Mouse (Mus musculus): ENCODE results near the gene Ndufa9. TPM values are rescaled to one million over a fixed set of nuclear protein-coding genes. Genes with fewer than 3 reads are reported as not detected.

The Ndufa9 gene
- polyA plus RNA-seq, 1 experiment from 2014 or later, result 346 TPM

Other genes with a start within 250 kb of the Ndufa9 start
- gene Kcna1, start 202.8 kb downstream of the Ndufa9 start, polyA plus RNA-seq (2016; fragmentation: Nextera tagmentation; extraction: Ambion mirVana), result 0.13 and 0.23 TPM in 2 replicates
- gene Kcna6, start 108.5 kb downstream of the Ndufa9 start, polyA plus RNA-seq (2016; fragmentation: Nextera tagmentation; extraction: Ambion mirVana), result 2.0 and 2.5 TPM in 2 replicates
- gene Akap3, start 4.0 kb upstream of the Ndufa9 start, polyA plus RNA-seq (2016; fragmentation: Nextera tagmentation; extraction: Ambion mirVana), result not detected in 2 replicates
- 0.17 TPM in 1 of 2 replicates, not detected in the other for gene Dyrk4, start 72.7 kb upstream of the Ndufa9 start, polyA plus RNA-seq (2016; fragmentation: Nextera tagmentation; extraction: Ambion mirVana)
- gene Rad51ap1, start 90.5 kb upstream of the Ndufa9 start, polyA plus RNA-seq (2016; fragmentation: Nextera tagmentation; extraction: Ambion mirVana), result 39.1 and 42.5 TPM in 2 replicates
- 12.6 and 13.2 TPM in 2 replicates for gene D6Wsu163e, start 90.8 kb upstream of the Ndufa9 start, polyA plus RNA-seq (2016; fragmentation: Nextera tagmentation; extraction: Ambion mirVana)
- 0.06 and 0.13 TPM in 2 replicates for gene Fgf6, start 166.4 kb upstream of the Ndufa9 start, polyA plus RNA-seq (2016; fragmentation: Nextera tagmentation; extraction: Ambion mirVana)
- gene Fgf23, start 223.8 kb upstream of the Ndufa9 start, polyA plus RNA-seq (2016; fragmentation: Nextera tagmentation; extraction: Ambion mirVana), result 0.27 and 0.40 TPM in 2 replicates